Mouse (Mus musculus) layer of hippocampus, adult 18-20 months (tissue): ENCODE results near the gene Lix1. TPM values are rescaled to one million over a fixed set of nuclear protein-coding genes. Genes with fewer than 3 reads are reported as not detected.
A peak's percentile ranks its signal among the peaks of the same experiment; 100 is the strongest.

Experiments used
- DNase-seq, 2 experiments: peaks; one replicate each; pipeline ENCODE4 v3.0.0; 2022; ENCODE audit warnings: low spot score in 2 of 2
- total RNA-seq, 2 experiments: library from RNA; stranded (reverse); gene quantifications; 2 replicates each; pipeline ENCODE4 v1.2.3; 2021

The Lix1 gene
- total RNA-seq, 2 experiments from 2014 or later, result 70.2 to 70.6 TPM

- no peak for DNase-seq
Measured at GRCm38 (mm10) chr17:17411443-17411842, 9.0 kb downstream of the Lix1 start.

- no peak for DNase-seq
Measured at GRCm38 (mm10) chr17:17412176-17412575, 9.7 kb downstream of the Lix1 start.

GRCm38 (mm10) chr17:17414206-17414605, 11.7 kb downstream of the Lix1 start:
- DNase-seq, result no peak

- DNase-seq, result no peak
Measured at GRCm38 (mm10) chr17:17424609-17425307, 22.3 kb downstream of the Lix1 start.

- DNase-seq, result no peak
Measured at GRCm38 (mm10) chr17:17425308-17425813, 22.9 kb downstream of the Lix1 start.

- DNase-seq, result no peak
Measured at GRCm38 (mm10) chr17:17425906-17426305, 23.4 kb downstream of the Lix1 start.

GRCm38 (mm10) chr17:17428888-17429287, 26.4 kb downstream of the Lix1 start:
- no peak for DNase-seq

- no peak for DNase-seq
Measured at GRCm38 (mm10) chr17:17433679-17434078, 31.2 kb downstream of the Lix1 start.

GRCm38 (mm10) chr17:17438576-17439191, 36.2 kb downstream of the Lix1 start:
- DNase-seq, result no peak

- DNase-seq, result no peak
Measured at GRCm38 (mm10) chr17:17441876-17442498, 39.5 kb downstream of the Lix1 start.

- no peak for DNase-seq
Measured at GRCm38 (mm10) chr17:17444297-17444886, 41.9 kb downstream of the Lix1 start.

- no peak for DNase-seq
Measured at GRCm38 (mm10) chr17:17446683-17447082, 44.2 kb downstream of the Lix1 start.

- DNase-seq, result no peak
Measured at GRCm38 (mm10) chr17:17447821-17448220, 45.3 kb downstream of the Lix1 start.

GRCm38 (mm10) chr17:17448737-17449440, 46.4 kb downstream of the Lix1 start:
- peak in 1 of 2 experiments; percentile 7 for DNase-seq

- DNase-seq, result peak; percentile 2 to 17
Measured at GRCm38 (mm10) chr17:17449441-17449770, 46.9 kb downstream of the Lix1 start.

GRCm38 (mm10) chr17:17451102-17451501, 48.6 kb downstream of the Lix1 start:
- no peak for DNase-seq

GRCm38 (mm10) chr17:17452617-17453016, 50.1 kb downstream of the Lix1 start:
- DNase-seq, result no peak

- DNase-seq, result no peak
Measured at GRCm38 (mm10) chr17:17454573-17454972, 52.1 kb downstream of the Lix1 start.

- no peak for DNase-seq
Measured at GRCm38 (mm10) chr17:17485789-17486188, 83.3 kb downstream of the Lix1 start.

- DNase-seq, result no peak
Measured at GRCm38 (mm10) chr17:17490820-17491621, 88.5 kb downstream of the Lix1 start.

GRCm38 (mm10) chr17:17491622-17492001, 89.1 kb downstream of the Lix1 start:
- DNase-seq, result no peak
